Mouse (Mus musculus) A20 (cell line): Measurements from ENCODE around the gene Gm3739.
"Not testable (repeated sequence)": the region's sequence is repeated elsewhere in the genome, so short reads cannot be mapped to it uniquely, and the experiment has no call there.

ENCODE experiments used
- DNase-seq: peaks from one replicate; pipeline ENCODE4 v3.0.0-alpha.2; 2011; ENCODE audit warnings: low read depth, low spot score

Gene Gm3739

GRCm38 (mm10) chr14:7314661-7315060 is at the start of gene Gm3739:
Gm3739 (minus strand) TSS chr14:7315049.
- not testable (repeated sequence) for DNase-seq

DNA sequence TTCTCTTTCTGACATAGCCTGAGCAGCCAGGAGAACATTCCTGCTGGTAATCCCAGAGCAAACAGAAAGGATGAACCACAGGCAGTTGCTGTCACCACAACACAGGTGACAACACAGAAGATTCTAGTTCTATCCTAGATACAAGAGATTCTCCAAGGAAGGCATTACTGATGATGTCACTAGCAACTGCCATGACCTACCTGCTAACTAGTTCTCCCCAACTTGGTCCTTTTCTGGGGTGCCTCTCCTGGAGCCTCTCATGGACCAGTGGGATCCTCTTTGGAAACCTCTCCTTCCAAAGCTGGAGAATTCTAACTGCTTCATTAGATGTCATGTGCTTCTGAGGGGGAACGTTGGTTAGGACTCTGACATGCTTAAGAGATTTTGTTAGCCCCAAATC is 17.4 kb upstream of the Gm3739 start, which contains the start of gene Gm5797:
Gene Gm5797 (minus strand): TSS at position 101 of the 400 bp plus-strand sequence.
- DNase-seq = not testable (repeated sequence)

DNA sequence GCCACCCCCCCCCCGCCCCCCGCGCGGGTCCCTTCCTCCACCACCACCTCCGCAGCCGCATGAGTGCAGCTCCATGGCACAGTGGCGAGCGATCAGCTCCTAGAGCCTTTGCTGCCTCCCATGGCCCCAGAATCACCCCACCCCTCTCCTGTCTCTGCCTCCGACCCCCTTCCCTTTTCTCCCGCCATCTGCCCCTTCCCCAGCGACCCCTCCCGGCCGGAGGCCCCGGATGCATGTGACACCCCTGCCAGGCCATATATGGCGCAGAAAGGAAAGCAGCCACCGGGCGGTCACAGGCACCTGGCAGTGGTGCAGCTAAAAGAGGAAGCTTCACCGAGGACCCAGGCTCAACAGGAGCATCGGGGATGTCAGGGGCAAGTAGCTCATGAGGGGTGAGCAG is 244 bp upstream of the Gm3739 start:
- DNase-seq = not testable (repeated sequence)

DNA sequence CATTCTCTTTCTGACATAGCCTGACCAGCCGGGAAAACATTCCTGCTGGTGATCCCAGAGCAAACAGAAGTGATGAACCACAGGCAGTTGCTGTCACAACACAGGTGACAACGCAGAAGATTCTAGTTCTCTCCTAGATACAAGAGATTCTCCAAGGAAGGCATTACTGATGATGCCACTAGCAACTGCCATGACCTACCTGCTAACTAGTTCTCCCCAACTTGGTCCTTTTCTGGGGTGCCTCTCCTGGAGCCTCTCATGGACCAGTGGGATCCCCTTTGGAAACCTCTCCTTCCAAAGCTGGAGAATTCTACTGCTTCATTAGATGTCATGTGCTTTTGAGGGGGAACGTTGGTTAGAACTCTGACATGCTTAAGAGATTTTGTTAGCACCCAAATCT is 50.2 kb downstream of the Gm3739 start, which contains the start of gene Gm3727:
Gene Gm3727 (minus strand): TSS at position 101 of the 400 bp plus-strand sequence.
- DNase-seq = not testable (repeated sequence)
